Mouse (Mus musculus) lung, adult 2 months (tissue): ENCODE results near the gene Asphd2. TPM values are rescaled to one million over a fixed set of nuclear protein-coding genes. Genes with fewer than 3 reads are reported as not detected.
A peak's percentile ranks its signal among the peaks of the same experiment; 100 is the strongest.

ENCODE experiments used
- DNase-seq: peaks from one replicate; pipeline ENCODE4 v3.0.0; 2022
- H3K4me1 ChIP-seq: fragments of 200-500 bp; 2 replicates; pipeline ENCODE4 v1.6.1; 2011; ENCODE audit warnings: low read length; ENCODE audit not compliant: control insufficient read depth, insufficient read depth
- H3K4me3 ChIP-seq: fragments of 200-500 bp; replicated peaks from 2 replicates; pipeline ENCODE3; 2011; ENCODE audit warnings: low read depth, mild to moderate bottlenecking, control low read depth, low read length; ENCODE audit errors: extremely low read depth
- CTCF ChIP-seq: fragments of 200-500 bp; IDR thresholded peaks from 2 replicates; pipeline ENCODE4 v1.5.1; 2011; ENCODE audit warnings: mild to moderate bottlenecking, low read length, control low read depth; ENCODE audit not compliant: insufficient read depth
- POLR2A ChIP-seq: fragments of 200-500 bp; IDR thresholded peaks from 2 replicates; pipeline ENCODE4 v1.6.1; 2011; ENCODE audit warnings: low read depth, mild to moderate bottlenecking, control low read depth, low read length, borderline replicate concordance; ENCODE audit errors: extremely low read depth
- WGBS: fragments of 180-500 bp; shearing (Covaris S2); methylation state at CpG from one replicate; pipeline ENCODE4 v1.1.7; 2018; 5-methylcytosine and 5-hydroxymethylcytosine counted together
- polyA plus RNA-seq: library from polyadenylated mRNA; depleted of rRNA; stranded (reverse); fragments of >200 nt; gene quantifications from 2 replicates; pipeline ENCODE4 v1.2.3, GENCODE M21; 2012; rRNA removed

Asphd2 gene
- polyA plus RNA-seq, 1 experiment = 0.56 TPM

DNA sequence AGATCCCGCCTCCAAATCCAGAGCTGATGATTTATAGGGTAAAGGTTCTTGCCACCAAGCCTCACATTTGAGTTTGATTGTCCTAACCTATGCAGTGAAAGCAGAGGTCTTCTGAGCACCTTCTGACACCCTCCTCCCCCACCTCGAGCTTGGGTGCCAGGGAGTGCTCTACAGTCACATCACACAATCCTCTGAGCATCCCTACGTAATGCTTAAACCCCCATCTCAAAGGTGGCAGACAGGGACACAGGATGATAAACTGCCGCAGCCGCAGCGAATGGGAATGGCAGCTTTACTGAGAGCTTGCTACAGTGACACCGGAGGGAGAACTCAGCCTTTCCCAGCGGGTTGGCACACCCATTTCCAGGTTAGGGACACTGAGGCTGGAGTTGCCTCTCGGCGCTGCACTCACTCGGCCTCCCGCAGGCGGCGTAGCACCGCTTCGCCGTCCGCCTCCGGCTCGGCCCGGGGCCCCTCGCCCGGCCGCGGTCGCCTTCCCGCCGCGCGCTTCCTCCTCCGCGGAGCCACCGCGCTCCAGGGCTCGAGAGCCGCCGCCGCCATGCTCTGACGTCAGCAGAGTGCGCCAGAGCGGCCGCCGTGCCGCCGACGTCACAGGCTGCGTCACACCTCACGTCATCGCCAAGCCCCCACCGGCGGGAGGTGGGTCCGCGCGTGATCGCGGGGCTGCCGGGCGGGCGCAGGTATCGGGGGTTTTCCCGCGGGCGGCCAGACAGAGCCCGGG is 52.0 kb downstream of the Asphd2 start, which contains the start of the genes Srrd and Hps4:
Gene Srrd, minus strand, starts transcription at position 578 of the 742 bp plus-strand sequence.
Gene Hps4, plus strand, starts transcription at position 621 of the 742 bp plus-strand sequence.
- peak; percentile 86 for DNase-seq
- WGBS = 2% methylated on average over 63 of the region's 64 CpGs
- Histone ChIP-seq H3K4me1 (peaks cover 4% of the 10 kb centered on the region), H3K4me3 (peak within 1 kb of the TSS; percentile 82)
- TF ChIP-seq POLR2A (peak; percentile 51; the same call in 1 of the 2 replicates), CTCF (no peak)

DNA sequence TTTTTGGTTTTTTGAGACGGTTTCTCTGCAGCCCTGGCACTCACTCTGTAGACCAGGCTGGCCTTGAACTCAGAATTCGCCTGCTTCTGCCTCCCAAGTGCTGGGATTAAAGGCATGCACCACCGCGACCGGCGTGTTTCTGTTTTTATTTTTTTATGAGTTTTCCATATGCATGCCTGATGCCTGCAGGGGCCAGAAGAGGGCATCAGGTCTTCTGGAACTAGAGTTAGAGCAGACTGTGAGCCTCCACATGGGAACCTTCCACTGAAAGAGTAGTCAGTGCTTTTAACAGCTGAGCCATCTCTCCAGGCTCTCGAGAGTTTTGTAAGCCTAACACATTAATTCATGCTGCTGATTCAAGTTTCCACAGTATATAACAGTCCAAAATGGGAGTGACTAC is 55.5 kb downstream of the Asphd2 start:
- DNase-seq = no peak

DNA sequence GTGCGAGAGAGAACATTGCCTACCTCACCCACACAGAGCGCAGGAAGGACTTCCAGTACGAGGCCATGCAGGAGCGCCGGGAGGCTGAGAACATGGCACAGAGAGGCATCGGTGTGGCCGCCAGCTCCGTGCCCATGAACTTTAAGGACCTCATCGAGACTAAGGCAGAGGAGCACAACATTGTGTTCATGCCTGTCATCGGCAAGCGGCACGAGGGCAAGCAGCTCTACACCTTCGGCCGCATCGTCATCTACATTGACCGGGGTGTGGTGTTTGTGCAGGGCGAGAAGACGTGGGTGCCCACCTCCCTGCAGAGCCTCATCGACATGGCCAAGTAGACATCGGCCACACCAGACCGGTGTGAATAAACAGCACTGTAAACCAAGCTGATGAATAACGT is 57.7 kb downstream of the Asphd2 start:
- H3K4me1 ChIP-seq = no peaks in the 10 kb centered on the region; the same call in 1 of the 2 replicates
- WGBS = 91% methylated on average over 22 of the region's 22 CpGs
- no peak for DNase-seq
- TF ChIP-seq POLR2A (no peak), CTCF (no peak)
- H3K4me3 ChIP-seq = no peak overlapping the region

More for the DNA sequence above, 55.5 kb downstream of the Asphd2 start:
- H3K4me3 ChIP-seq = no peak overlapping the region
- H3K4me1 ChIP-seq = peaks cover 4% of the 10 kb centered on the region
- TF ChIP-seq POLR2A = no peak
- TF ChIP-seq CTCF = no peak
- 69% methylated on average over 7 of the region's 7 CpGs for WGBS

DNA sequence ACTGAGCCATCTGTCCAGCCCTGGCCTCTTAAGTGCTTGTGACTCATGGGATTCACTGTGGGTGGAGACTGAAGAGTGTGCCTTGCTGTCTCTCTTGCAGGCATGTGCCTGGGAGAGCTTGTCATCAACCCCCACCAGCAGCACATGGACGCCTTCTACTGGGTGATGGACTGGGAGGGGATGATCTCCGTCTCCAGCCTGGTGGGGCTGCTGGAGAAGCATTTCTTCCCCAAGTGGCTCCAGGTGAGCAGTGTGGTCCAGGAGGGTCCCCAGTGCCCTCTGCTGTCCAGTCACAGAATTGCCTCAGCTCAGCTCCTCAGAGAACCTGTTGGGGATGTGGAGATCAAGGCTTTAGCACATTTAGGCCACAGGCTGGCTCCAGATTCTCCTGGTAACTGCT is 59.2 kb downstream of the Asphd2 start:
- no peak for TF ChIP-seq POLR2A
- peak; percentile 87 for TF ChIP-seq CTCF
- H3K4me1 ChIP-seq = no peaks in the 10 kb centered on the region
- H3K4me3 ChIP-seq = no peak overlapping the region
- WGBS = 20% methylated on average over 2 of the region's 2 CpGs
- DNase-seq = peak; percentile 52

Other genes starting within 250 kb of the Asphd2 start
- gene Cryba4, start 142.3 kb downstream of the Asphd2 start, polyA plus RNA-seq = 1.0 and 1.4 TPM in 2 replicates
- 0.14 TPM in 1 of 2 replicates, not detected in the other for gene Crybb1, start 139.1 kb downstream of the Asphd2 start, polyA plus RNA-seq
- gene Tpst2, start 118.2 kb downstream of the Asphd2 start, polyA plus RNA-seq = 122 and 144 TPM in 2 replicates
- gene Tfip11, start 68.5 kb downstream of the Asphd2 start, polyA plus RNA-seq = 33.5 and 36.2 TPM in 2 replicates
- gene Srrd, start 51.8 kb downstream of the Asphd2 start, polyA plus RNA-seq = 34.6 and 38.4 TPM in 2 replicates
- gene Hps4, start 51.8 kb downstream of the Asphd2 start, polyA plus RNA-seq = 34.7 and 40.9 TPM in 2 replicates
- gene Gm6583, start 38.8 kb downstream of the Asphd2 start, polyA plus RNA-seq = 0.06 TPM in 1 of 2 replicates, not detected in the other
- not detected in 2 replicates for gene Gm6588, start 54.6 kb upstream of the Asphd2 start, polyA plus RNA-seq
- gene Sez6l, start 182.3 kb upstream of the Asphd2 start, polyA plus RNA-seq = 0.12 and 0.38 TPM in 2 replicates